Mouse (Mus musculus) gastrocnemius, adult 8-10 months (tissue): ENCODE measurements around the gene Slc4a1. TPM values are rescaled to one million over a fixed set of nuclear protein-coding genes. Genes with fewer than 3 reads are reported as not detected.
"Not testable (repeated sequence)": the region's sequence is repeated elsewhere in the genome, so short reads cannot be mapped to it uniquely, and the experiment has no call there.

Experiments
- DNase-seq, 2 experiments: peaks; one replicate each; pipeline ENCODE4 v3.0.0; 2022; ENCODE audit warnings: low spot score in 2 of 2
- total RNA-seq, 4 experiments: library from RNA; stranded (reverse); gene quantifications; 2 replicates each; pipeline ENCODE4 v1.2.4; 2022

The Slc4a1 gene
- total RNA-seq, 4 experiments from 2014 or later = 1.0 TPM; not detected in 3

DNA sequence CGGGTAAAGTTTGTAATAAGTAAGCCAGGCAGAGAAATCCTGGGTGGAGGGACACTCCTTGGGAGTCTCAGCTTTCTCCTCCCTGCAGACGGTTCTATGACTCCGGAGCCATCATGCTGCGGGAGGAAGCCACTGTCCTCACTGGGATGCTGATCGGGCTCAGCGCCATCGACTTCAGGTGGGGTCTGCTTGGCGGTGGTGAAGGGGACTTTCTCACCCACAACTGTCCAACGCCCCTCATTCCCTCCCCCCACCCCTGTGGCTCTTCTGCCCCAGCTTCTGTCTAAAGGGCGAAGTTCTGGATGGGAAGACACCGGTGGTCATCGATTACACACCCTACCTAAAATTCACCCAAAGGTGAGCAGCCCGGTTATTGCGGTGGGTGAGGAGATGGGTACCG lies 33.1 kb upstream of the Slc4a1 start:
- no peak for DNase-seq

DNA sequence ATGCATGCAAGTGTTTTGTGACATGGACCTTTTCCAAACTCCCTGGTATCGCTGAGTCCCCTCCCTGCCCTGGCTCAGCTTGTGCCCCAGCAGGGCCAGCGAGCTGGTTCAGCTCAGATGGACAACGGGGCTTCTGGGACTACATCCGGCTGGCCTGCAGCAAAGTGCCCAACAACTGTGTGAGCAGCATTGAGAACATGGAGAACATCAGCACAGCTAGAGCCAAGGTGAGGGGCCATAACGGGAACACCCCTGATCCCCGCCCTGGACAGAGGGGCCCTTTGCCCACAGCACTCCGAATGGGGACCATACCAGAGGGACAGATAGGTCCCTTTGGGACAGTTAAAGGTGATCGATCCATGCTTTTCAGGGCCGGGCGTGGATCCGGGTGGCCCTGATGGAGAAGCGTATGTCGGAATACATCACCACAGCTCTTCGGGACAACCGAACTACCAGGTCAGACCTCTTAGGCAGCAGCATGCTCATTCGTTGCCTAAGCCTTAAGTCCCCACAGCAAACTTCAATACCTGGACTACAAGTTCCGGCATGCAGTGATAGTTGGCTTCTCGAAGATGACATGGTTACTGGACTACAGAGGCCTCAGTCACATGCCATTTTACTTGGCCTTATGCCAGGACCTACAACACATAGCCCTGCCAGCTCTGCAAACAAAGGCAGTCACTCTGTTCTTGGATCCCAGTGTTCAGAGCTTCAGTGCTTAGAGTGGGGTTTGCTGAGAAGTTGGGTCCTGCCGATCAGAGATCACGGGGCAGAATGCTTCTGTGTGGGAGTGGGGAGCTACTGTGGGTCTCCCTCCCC lies 32.2 kb upstream of the Slc4a1 start:
- DNase-seq = no peak

DNA sequence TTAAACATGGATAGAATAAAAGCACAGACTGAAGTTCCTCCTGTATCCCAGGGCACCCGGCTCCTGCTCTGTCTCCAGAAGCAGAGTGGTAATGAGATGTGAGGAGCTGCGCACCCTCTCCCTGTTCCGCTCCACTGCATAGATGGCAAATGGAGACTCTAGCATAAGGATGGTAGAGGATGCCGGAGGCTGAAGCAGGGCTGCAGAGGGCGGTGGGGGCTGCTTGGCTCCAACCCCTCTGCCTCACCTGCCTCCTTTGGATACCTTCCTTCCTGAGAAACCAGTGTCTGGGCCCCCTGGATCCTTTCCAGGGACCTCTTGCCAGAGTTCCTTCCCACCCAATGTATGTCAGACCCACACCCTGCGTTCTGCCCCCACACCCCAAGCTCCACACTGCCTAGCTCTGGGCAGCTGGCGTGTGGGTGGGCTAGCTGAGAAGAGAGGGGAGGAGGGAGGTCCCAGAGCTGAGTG lies 30.7 kb upstream of the Slc4a1 start:
- no peak for DNase-seq

DNA sequence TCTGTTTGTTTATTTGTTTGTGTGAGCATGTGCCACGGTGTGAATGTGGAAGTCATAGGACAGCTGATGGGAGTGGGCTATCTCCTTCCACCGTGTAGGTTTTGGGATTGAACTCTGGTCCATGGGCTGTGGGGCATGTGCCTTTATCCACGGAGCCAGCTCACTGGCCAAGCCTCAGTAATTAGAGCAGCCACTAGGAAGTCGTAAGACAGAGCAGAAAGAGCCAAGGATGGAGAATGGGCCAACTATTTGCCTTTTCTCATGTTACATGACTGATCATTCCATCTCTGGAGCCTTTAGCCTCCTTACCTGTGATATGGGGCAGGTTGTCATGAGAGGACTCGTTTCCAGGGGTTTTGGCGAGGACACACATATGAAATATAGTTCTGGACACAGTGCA lies 30.3 kb upstream of the Slc4a1 start:
- no peak for DNase-seq

DNA sequence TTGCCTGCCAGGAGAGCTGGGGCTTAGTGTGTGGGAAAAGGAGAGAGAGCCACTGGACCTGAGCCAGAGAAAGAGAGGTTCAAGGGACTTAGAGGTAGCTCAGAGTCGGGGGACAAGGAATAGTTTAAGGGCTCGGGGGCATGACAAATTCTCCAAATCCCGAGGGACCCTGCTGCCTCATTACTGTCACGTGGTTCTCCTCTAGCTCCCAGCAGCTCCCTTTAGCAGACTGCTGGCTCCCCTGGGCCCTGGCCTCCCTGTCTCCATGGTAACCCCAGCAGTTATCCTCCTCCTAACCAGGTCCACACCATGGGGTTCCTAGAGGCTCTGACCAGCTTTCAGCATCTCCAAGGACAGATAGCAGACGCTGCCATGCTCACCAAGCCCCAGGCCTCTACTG lies 29.2 kb upstream of the Slc4a1 start:
- no peak for DNase-seq

DNA sequence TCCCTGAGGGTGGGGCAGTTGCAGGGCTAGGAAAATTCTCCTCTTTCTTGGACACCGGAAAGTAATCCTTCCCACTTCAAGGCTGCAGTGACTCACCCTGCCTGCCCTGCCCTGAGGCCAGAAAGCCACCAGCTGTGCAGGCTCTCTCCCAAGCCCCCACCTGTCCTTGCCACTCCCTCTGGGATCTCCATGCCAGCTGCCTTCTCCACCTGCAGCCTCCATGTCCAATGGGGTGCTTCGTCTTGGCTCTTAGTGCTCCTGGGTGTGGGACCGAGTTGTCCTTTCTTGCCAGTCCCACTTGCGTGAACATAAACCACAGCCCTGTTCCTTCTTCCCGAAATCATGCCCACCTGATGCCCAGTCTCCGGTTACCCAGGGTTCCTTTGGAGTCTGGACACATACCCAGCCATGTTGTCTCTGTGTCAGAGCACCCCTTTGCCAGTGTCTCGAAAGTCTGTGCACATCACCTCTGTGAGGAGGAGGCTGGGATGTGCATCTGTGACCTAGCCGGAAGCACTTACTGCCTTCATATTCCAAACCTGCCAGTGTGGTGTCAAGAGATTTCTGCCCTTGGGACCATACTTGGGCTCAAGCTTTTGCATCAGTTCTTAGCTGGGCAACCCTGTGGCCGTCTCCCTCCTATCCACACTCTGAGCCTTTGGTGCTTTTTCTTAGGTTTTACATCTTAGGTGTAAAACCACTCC lies 28.6 kb upstream of the Slc4a1 start:
- DNase-seq = no peak

DNA sequence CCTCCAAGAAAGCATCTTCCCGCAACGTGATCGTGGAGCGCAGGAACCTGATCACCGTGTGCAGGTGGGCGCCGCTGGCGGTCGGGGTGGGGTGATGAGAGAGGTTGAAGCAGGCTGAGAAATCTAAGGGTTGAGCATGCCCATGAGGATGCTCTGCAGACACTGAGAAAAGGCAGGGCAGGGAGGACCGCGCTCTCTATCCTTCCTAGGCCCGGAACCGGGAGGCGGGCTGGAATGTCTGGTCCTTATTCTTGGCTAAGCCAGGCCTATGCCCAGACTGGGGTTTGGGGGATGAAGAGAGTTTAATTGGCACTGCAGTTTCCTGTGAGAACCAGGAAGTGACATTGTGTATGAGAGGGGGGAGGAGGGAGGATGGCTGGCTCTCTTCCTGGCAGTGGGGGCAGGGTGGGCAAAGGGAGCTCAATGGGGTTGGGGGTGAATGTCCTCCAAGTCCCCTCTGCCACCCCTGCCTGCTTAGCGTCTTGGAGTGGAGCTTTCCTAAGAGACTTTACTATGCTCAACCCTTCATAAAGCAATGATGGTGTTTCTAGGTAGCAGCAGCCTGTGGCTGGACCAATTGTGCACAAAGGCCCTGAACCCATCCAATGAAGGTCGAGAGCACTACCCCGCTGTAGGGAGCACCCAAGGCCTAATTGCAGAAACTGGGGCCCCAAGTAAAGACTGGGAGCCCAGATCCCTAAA lies 27.9 kb upstream of the Slc4a1 start:
- no peak for DNase-seq

DNA sequence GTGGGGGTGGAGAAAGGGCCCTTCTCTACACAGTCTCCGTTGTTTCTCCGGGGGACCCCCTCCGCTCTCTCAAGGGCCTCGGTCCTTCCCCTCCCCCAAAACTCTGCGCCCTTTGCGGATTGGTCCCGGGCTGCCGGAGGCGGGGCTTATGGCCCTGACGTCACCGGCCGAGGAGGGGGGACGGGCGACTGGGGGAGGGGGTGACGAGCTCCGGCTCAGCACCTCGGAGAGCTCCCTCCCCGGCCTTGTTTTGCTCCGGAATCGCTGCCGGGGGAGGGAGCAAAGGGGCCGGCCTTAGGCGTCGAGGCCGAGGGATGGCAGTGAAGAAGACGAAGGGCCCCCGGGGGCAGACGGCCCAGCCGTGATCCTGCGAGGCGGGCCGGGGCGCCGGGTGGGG lies 27.2 kb upstream of the Slc4a1 start, which contains the start of gene Rundc3a:
TSS of gene Rundc3a (plus strand) at position 166 of the 397 bp plus-strand sequence.
- peak in 1 of 2 experiments; percentile 46 for DNase-seq

DNA sequence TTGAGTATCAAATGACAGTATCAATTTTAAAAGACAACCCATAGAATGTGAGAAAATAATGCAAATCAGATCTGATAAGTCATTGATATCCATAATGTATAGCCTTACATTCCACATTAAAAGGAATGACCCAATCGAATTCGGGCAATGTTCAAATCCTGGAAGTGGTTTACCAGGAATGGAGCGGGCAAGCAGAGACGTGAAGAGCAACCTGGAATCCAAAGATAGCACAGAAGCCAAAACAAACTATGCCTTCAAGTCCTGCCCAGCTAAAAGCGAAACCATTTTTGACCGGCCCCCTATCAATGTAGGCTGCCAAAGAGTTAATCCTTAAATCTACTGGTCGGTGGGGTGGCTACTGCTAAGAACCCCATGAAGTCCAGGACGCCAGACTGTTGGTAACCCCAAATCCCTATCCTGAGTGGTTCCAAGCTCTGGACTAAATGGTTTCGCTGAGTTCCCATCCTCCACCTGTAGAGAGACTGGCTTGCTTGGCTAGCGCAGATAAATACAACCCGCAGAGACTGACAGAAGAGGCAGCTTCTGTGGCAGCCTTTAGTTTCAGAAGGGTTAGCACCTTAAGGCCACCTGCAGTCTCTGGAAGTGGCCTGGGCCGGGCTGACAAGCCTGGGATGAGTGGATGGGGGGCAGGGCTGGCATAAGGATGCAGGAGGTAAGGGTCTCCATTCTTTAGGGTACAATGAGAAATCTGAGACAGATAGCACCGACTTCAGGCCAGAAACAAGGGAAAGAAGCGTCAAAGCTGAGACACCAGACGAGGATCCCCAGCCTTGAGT lies 26.6 kb upstream of the Slc4a1 start:
- no peak for DNase-seq

DNA sequence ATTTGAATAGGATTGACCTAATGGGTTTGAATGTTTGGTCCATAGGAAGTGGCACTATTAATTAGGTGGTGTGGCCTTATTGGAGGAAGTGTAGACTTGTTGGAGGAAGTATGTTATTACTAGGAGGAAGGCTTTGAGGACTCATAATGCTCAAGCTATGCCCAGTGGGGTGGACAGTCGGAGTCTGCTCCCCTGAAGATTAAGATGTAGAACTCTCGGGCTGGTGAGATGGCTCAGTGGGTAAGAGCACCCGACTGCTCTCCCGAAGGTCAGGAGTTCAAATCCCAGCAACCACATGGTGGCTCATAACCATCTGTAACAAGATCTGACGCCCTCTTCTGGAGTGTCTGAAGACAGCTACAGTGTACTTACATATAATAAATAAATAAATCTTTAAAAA lies 23.4 kb upstream of the Slc4a1 start:
- not testable (repeated sequence) for DNase-seq

DNA sequence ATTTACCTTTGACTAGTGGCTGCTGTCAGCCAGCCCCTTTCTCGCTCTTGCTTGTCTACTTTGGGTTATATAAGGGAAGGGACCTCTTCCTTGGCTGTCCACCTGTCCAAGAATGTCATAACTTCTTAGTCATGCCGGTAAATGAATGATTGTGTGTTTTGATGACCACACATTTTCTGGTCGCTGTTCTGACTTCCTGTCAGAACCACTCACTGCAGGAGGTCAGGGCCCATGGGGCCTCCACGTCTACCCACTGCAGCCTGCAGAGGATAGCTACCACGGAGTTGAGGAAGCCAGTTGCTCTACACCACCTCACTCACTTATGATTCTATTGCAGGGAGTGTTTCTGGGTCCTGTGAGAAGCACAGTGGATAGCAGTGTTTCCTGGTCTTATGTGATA lies 20.1 kb upstream of the Slc4a1 start:
- no peak for DNase-seq

DNA sequence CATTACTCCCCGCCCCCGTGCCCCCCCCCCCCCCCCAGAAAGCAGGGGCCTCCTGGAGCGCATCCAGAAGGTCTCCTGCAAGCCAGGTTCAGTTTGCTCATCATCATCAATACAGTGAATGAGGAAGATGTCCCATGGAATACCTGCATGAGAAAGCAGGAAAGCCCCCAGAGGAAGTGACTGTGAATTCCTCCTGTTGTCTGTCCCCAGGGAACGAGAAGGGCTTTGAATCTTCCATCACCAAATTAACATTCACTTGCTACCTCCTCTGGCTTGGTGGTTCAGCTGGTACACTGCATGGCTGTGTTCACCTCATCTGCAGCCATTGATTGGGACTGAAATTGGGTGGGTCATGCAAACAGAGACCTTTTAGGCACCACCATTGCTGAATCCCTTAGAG lies 19.1 kb upstream of the Slc4a1 start:
- no peak for DNase-seq

DNA sequence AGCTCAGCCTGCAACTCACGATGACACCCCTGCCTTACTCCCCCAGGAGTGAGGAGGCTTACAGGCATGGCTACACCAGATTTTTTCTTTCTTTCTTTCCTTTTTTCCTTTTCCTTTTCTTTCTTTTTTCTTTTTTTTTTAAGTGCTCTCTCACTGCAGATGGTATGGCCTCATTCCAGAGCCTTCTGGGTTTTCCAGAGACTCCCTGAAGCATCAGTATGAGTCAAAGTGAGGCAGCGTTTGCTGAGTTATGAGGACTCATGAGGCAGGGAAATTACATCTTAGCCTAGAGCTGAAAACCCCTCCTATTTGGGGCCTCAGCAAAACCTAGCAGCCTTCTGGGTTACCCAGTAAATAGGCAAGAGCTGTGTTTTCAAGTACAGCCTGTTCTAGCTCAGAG lies 18.4 kb upstream of the Slc4a1 start:
- no peak for DNase-seq

DNA sequence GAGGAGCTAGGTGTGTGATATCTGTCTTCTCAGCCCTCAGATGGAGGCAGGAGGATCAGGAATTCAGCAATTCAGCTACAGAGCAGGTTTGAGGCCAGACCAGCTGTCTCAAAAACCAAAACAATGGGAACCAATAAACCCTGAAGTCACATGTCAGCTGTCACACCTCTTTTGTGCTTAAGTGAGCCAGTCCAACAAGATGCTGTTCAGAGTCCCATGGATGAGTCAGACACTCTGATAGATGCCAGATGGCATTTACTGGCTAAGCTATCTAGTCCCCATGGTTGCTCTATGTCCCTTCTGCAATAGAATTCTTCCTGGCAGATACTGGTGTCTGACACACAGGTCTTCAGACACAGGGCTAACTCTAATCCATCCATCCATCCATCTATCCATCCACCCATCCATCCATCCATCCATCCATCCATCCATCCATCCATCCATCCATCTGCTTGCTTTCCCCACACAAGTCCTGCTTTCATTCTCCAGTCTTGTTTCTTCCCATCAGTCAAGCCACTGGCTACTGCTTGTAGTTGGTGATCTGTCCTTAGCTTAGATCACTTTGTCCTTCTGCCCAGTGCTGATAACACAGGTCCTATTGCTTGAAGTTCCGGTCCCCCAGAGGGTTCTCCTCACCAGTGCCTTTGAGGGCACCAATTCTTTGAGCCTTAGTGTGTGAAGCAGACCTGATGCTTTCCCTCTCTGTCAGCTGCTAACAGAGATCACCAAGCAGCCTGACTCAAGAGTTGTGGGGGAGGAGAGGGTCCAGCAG lies 17.5 kb upstream of the Slc4a1 start:
- no peak for DNase-seq

DNA sequence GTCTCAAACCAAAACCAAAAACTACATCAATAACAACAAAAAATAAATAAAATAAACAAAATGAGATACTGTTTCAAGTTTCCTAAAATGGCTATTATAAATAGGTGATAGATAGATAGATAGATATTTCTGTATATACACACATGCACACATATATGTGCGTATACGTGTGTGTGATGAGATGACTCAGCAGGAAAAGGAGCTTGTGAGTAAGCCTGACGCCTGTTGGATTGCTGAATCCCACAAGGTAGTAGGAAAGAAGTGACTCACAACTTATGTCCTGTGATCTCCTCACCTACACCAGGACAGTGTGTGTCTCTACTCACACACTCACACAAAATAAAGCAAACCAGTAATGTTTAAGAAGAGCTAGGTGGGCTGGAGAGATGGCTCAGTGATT lies 16.8 kb upstream of the Slc4a1 start:
- DNase-seq = no peak

DNA sequence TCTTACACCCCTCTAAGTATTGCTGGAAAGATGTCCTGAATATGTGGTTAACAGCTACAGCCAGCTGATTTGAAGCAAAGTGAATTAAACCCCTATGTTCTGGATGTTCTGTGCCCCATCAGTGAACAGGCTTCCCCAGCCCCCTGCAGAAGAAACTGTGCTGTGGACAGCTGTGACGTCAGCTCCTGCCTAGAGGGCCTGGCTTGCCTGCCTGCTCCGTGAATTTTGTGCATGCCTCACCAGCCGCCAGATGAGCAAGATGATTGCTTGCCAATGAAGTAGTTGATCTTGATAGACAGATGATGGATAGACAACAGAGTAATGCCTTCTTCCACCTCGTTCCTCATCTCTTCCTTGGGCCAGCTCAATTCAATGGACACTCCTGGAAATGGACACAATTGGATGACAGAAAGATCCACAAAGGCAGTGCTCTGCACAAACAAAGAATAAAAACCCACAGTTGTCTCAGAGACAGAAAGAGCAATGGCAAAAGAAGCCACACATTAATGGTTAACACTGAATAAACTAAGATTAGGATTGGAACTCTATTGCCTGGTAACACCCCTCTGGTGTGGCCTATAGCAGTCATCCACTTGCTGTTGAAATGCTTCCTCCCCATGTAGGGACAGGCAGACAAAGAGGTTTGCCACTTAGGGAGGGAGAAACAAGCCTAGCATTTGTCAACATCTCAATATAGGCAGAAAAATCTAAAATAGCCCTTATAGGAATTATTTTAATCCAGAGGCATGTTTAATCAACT lies 15.5 kb upstream of the Slc4a1 start:
- no peak for DNase-seq

DNA sequence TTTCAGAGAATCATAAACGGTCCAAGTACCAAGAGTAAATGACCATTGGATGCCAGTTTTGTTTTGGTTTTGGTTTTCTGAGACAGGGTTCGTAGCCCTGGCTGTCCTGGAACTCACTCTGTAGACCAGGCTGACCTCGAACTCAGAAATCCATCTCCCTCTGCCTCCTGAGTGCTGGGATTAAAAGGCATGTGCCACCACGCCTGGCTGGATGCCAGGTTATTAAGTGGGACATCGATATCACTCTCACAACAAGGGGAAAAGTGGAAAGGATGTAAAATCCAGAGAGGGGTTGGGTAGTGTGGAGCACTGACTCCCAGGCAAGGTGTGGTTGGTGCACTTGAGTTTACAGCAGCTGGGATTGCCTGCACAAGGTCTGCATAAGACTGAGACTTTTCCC lies 14.1 kb upstream of the Slc4a1 start:
- no peak for DNase-seq

DNA sequence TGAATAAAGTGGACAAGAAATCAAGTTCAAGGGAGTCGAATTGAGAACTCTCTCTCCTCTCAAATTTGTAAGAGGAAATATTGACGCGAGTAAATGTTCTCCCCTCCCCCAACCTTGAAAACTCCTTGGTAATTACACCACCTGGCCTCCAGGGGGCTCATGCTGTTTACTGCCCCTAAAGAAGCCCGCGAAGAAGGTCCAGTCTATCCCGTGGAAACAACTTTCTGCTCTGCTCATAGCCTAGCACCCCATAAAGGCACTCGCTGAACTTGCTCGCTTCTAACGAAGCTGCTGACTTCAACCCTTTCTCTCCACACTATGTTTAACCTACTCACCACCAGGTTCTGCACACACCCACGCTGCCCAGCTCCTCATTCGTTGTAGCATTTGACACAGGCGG lies 11.2 kb upstream of the Slc4a1 start:
- no peak for DNase-seq

DNA sequence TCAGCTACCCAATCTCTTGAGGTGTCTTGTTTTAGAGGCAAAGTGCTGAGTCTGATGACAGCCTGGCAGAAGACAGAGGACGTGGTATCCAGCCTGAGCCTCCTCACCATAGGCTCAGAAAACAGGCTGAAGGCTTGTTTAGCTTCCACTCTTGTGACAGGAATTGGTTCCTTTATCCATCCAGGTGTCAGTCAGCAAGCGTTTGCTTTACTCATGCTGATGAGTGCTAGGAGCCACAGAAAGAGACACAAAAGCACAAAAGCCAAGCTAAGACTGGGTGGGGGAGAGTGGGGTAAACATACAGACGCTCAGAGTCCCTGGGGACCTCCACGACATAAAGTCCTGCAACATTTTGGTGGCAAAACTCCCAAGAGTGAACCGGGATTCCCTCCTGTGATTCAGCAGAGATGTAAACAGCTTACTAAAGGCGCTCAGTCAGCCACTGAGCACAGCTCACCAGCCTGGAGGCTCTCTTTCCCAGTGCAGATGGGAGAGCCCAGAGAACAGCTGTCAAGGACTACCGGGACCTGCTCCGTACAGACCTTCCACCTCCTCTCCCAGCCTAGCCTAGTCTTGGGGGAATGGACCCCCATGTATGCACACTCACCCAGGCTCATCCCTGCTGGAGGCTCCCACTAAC lies 10.3 kb upstream of the Slc4a1 start:
- DNase-seq = no peak
